Mouse (Mus musculus): ENCODE measurements around the gene Gm20662. TPM values are rescaled to one million over a fixed set of nuclear protein-coding genes. Genes with fewer than 3 reads are reported as not detected.
A peak's percentile ranks its signal among the peaks of the same experiment; 100 is the strongest.

Gene Gm20662
- polyA plus RNA-seq, 1 experiment from 2014 or later, result 0.69 TPM

GRCm38 (mm10) chr9:107982681-107983346 is 13.3 kb upstream of the Gm20662 start, which contains the start of gene Gm20661:
Gene Gm20661, plus strand, starts transcription at chr9:107983058.
- Histone ChIP-seq H3K9me3 (ENCODE audit: control insufficient read depth, low read length) (no peaks in the 10 kb centered on the region), H3K27me3 (replicated peaks; ENCODE audit: control insufficient read depth, insufficient read depth, low read length) (no peaks in the 10 kb centered on the region; the same call in 1 of the 2 replicates), H3K4me1 (replicated peaks; ENCODE audit: control insufficient read depth, insufficient read depth, low read length) (peaks cover 54% of the 10 kb centered on the region), H3K4me3 (ENCODE audit: low read depth, low read length) (peak within 1 kb of the TSS; percentile 83), H3K36me3 (ENCODE audit: control insufficient read depth, insufficient read depth, low read length) (peaks cover 15% of the 10 kb centered on the region), H3K27ac (ENCODE audit: low read depth, low read length) (peak within 1 kb of the TSS; percentile 97), H3K9ac (ENCODE audit: low read depth, low read length) (peak within 1 kb of the TSS; percentile 90), H3K4me2 (peak within 1 kb of the TSS; percentile 89)
- peak; percentile 84 for ATAC-seq (replicated peaks; ENCODE audit: low FRiP score)
- 11% methylated on average over 14 of the region's 14 CpGs for WGBS
- DNase-seq (ENCODE audit: low spot score), result peak; percentile 84

- 14% methylated on average over 4 of the region's 4 CpGs for WGBS
- Histone ChIP-seq H3K4me3 (ENCODE audit: low read depth, low read length) (peak overlapping the region; percentile 83), H3K9ac (ENCODE audit: low read depth, low read length) (peak overlapping the region; percentile 90), H3K27ac (ENCODE audit: low read depth, low read length) (peak overlapping the region; percentile 97), H3K36me3 (ENCODE audit: control insufficient read depth, insufficient read depth, low read length) (peaks cover 15% of the 10 kb centered on the region), H3K4me2 (peak overlapping the region; percentile 89), H3K9me3 (ENCODE audit: control insufficient read depth, low read length) (no peaks in the 10 kb centered on the region), H3K4me1 (replicated peaks; ENCODE audit: control insufficient read depth, insufficient read depth, low read length) (peaks cover 54% of the 10 kb centered on the region), H3K27me3 (replicated peaks; ENCODE audit: control insufficient read depth, insufficient read depth, low read length) (no peaks in the 10 kb centered on the region; the same call in 1 of the 2 replicates)
- peak; percentile 74 for DNase-seq (ENCODE audit: low spot score)
- no peak for ATAC-seq (replicated peaks; ENCODE audit: low FRiP score)
These were observed 12.7 kb upstream of the Gm20662 start for GRCm38 (mm10) chr9:107983421-107983890.

DNA sequence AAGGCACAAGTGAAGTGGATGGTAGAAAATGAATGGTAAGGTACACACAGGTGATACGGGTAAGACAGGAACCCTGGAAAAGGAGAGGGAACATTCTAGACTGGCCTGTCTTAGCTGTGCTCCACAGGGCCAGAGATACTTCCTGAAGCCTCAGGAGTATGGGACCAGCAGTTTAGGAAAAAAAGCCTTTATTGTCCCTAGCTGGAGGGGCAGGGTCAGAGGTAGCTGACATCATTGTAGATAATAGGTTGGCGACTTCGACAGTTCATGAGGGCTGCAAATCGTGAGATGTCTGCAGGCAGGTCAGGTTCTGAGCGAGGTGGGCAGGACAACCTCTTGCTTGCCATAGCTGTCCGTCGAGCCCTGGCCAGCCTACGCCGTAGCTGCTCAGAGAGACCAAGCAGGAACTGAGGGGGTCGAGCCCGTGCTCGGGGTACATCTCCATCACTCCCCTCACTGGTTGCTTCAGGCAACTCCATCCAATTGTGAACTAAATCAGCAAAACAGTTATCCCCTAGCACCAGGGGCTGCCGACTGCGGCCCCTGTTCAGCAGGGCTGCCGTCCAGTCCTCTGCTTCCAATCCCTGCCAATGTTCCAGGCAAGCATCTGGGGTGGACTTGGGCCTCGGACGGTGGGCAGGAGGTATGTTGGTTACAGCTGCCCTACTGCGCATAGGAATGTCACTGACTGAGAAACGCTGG is 11.9 kb upstream of the Gm20662 start:
- peak overlapping the region; percentile 83 for H3K4me3 ChIP-seq (ENCODE audit: low read depth, low read length)
- no peaks in the 10 kb centered on the region for H3K9me3 ChIP-seq (ENCODE audit: control insufficient read depth, low read length)
- H3K36me3 ChIP-seq (ENCODE audit: control insufficient read depth, insufficient read depth, low read length), result peaks cover 11% of the 10 kb centered on the region
- ATAC-seq (replicated peaks; ENCODE audit: low FRiP score) (no peak), DNase-seq (ENCODE audit: low spot score) (peak; percentile 43)
- H3K27me3 ChIP-seq (replicated peaks; ENCODE audit: control insufficient read depth, insufficient read depth, low read length), result no peaks in the 10 kb centered on the region; the same call in 1 of the 2 replicates
- WGBS, result 26% methylated on average over 19 of the region's 19 CpGs
- peak overlapping the region; percentile 90 for H3K9ac ChIP-seq (ENCODE audit: low read depth, low read length)
- H3K4me2 ChIP-seq, result peak overlapping the region; percentile 89
- H3K4me1 ChIP-seq (replicated peaks; ENCODE audit: control insufficient read depth, insufficient read depth, low read length), result peaks cover 54% of the 10 kb centered on the region
- peak overlapping the region; percentile 97 for H3K27ac ChIP-seq (ENCODE audit: low read depth, low read length)

GRCm38 (mm10) chr9:107984754-107985055 is 11.4 kb upstream of the Gm20662 start:
- Histone ChIP-seq H3K4me2 (peak overlapping the region; percentile 89), H3K4me1 (replicated peaks; ENCODE audit: control insufficient read depth, insufficient read depth, low read length) (peaks cover 51% of the 10 kb centered on the region), H3K9ac (ENCODE audit: low read depth, low read length) (peak overlapping the region; percentile 90), H3K27ac (ENCODE audit: low read depth, low read length) (peak overlapping the region; percentile 97), H3K4me3 (ENCODE audit: low read depth, low read length) (peak overlapping the region; percentile 83), H3K27me3 (replicated peaks; ENCODE audit: control insufficient read depth, insufficient read depth, low read length) (no peaks in the 10 kb centered on the region; the same call in 1 of the 2 replicates), H3K36me3 (ENCODE audit: control insufficient read depth, insufficient read depth, low read length) (peaks cover 7% of the 10 kb centered on the region), H3K9me3 (ENCODE audit: control insufficient read depth, low read length) (no peaks in the 10 kb centered on the region)
- ATAC-seq (replicated peaks; ENCODE audit: low FRiP score) (no peak), DNase-seq (ENCODE audit: low spot score) (peak; percentile 38)
- WGBS, result 29% methylated on average over 9 of the region's 9 CpGs

DNA sequence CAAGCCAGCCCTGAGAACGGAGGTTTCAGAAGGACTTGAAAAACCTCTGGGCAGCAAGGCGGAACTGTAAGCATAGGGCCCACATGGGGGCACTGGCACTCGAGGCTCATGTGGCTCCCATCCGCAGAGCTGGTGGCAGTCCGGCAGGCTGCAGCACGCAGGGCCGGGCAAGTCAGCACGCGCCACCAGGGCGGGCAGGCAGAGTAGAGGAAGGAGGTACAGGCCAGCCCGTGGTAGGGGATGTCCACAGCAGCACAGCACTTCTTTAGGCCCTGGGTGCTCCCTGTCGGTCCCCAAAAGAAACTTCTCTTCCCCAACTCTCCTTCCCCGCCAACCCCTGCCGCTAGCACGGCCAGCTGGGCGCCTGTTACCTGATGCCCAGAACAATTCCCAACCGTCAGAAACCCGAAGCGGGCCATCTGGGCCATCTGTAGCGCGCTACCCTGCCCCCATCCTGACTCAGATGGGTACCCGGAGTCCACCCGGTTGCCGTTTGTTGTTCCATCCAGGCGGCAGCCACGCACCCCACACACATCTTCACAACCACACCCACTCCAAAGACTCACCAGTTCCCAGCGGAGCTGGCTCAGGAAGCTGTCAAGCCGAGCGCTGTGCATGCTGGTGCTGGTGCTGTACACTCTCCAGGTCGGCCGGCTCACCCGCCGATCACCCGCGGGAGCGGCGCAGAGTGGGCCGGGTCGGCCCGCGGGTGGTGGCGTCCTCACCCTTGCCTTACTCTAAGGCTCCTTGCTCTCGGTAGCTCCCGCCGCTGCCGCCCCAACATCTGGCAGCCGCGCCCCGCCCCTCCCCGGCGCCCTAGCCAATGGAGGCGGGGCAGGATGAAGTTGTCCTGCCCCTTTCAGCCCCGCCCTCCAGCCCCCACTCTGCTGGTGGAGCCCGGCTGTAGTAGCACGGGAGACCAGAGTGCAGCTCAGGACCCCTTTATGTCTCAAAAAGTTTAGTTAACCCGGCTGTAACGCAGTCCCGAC is 10.7 kb upstream of the Gm20662 start, which contains the start of gene Inka1:
TSS of gene Inka1 (minus strand) at position 749 of the 989 bp plus-strand sequence.
- peak; percentile 71 for ATAC-seq (replicated peaks; ENCODE audit: low FRiP score)
- Histone ChIP-seq H3K4me2 (peak within 1 kb of the TSS; percentile 89), H3K9me3 (ENCODE audit: control insufficient read depth, low read length) (no peaks in the 10 kb centered on the region), H3K4me3 (ENCODE audit: low read depth, low read length) (peak within 1 kb of the TSS; percentile 83), H3K4me1 (replicated peaks; ENCODE audit: control insufficient read depth, insufficient read depth, low read length) (peaks cover 44% of the 10 kb centered on the region), H3K9ac (ENCODE audit: low read depth, low read length) (peak within 1 kb of the TSS; percentile 90), H3K36me3 (ENCODE audit: control insufficient read depth, insufficient read depth, low read length) (0 out of 2 replicates have a peak, but pooled peaks cover 5% of the 10 kb centered on the region), H3K27ac (ENCODE audit: low read depth, low read length) (peak within 1 kb of the TSS; percentile 97), H3K27me3 (replicated peaks; ENCODE audit: control insufficient read depth, insufficient read depth, low read length) (no peaks in the 10 kb centered on the region; the same call in 1 of the 2 replicates)
- WGBS, result under 1% methylated on average over 58 of the region's 58 CpGs
- peak; percentile 95 for DNase-seq (ENCODE audit: low spot score)

DNA sequence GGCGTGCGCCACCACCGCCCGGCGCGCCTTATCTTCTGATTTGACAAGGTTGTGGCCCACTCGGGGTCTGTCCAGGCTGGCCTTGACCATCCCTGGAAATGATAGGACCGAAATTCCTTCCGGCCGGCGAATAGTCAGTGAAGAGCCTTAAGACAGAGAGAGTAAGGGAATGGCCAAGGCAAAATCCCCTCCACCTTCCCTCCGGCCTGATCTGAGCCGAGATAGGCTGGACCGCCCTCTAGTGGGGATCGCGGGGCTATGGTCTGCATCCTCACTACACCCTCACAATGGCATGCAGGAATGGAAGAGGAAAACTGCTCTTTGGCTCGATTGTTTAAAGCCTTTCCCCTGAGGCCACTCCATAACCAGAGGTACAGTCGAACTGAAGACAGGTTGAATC is 9.8 kb upstream of the Gm20662 start:
- Histone ChIP-seq H3K4me2 (peak overlapping the region; percentile 89), H3K27ac (ENCODE audit: low read depth, low read length) (peak overlapping the region; percentile 97; the same call in 1 of the 2 replicates), H3K9ac (ENCODE audit: low read depth, low read length) (peak overlapping the region; percentile 90), H3K36me3 (ENCODE audit: control insufficient read depth, insufficient read depth, low read length) (0 out of 2 replicates have a peak, but pooled peaks cover 5% of the 10 kb centered on the region), H3K9me3 (ENCODE audit: control insufficient read depth, low read length) (no peaks in the 10 kb centered on the region), H3K4me1 (replicated peaks; ENCODE audit: control insufficient read depth, insufficient read depth, low read length) (peaks cover 35% of the 10 kb centered on the region), H3K27me3 (replicated peaks; ENCODE audit: control insufficient read depth, insufficient read depth, low read length) (no peaks in the 10 kb centered on the region; the same call in 1 of the 2 replicates), H3K4me3 (ENCODE audit: low read depth, low read length) (peak overlapping the region; percentile 83)
- WGBS, result 1% methylated on average over 18 of the region's 18 CpGs
- DNase-seq (ENCODE audit: low spot score) (peak; percentile 79), ATAC-seq (replicated peaks; ENCODE audit: low FRiP score) (no peak; the same call in 1 of the 2 replicates)

DNA sequence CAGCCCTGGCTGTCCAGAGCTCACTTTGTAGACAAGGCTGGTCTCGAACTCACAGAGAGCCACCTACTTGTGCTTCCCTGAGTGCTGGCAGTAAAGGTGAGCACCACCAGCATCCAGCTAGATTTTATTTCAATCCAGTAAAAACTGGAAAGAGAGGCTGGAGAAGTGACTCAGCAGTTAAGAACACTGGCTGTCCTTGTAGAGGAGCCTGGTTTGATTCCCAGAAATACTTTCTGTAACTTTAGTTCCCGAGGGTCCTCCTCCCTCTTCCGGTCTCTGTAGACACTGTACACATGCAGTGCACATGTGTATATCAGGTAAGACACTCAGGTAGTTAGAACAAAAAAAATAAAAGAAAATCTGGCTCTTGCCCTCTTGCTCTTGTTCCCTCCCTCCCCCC is 8.2 kb upstream of the Gm20662 start:
- Histone ChIP-seq H3K27me3 (replicated peaks; ENCODE audit: control insufficient read depth, insufficient read depth, low read length) (no peaks in the 10 kb centered on the region; the same call in 1 of the 2 replicates), H3K4me3 (ENCODE audit: low read depth, low read length) (no peak overlapping the region), H3K9ac (ENCODE audit: low read depth, low read length) (no peak overlapping the region), H3K27ac (ENCODE audit: low read depth, low read length) (no peak overlapping the region), H3K36me3 (ENCODE audit: control insufficient read depth, insufficient read depth, low read length) (0 out of 2 replicates have a peak, but pooled peaks cover 5% of the 10 kb centered on the region), H3K9me3 (ENCODE audit: control insufficient read depth, low read length) (no peaks in the 10 kb centered on the region), H3K4me1 (replicated peaks; ENCODE audit: control insufficient read depth, insufficient read depth, low read length) (peaks cover 20% of the 10 kb centered on the region), H3K4me2 (no peak overlapping the region)
- 71% methylated on average over 3 of the region's 3 CpGs for WGBS
- DNase-seq (ENCODE audit: low spot score) (no peak), ATAC-seq (replicated peaks; ENCODE audit: low FRiP score) (no peak)

GRCm38 (mm10) chr9:107992197-107992596 is 4.0 kb upstream of the Gm20662 start, which contains the start of gene Cdhr4:
Gene Cdhr4, plus strand, starts transcription at chr9:107992497.
- Histone ChIP-seq H3K27ac (ENCODE audit: low read depth, low read length) (no peak within 1 kb of the TSS), H3K36me3 (ENCODE audit: control insufficient read depth, insufficient read depth, low read length) (no peaks in the 10 kb centered on the region), H3K9me3 (ENCODE audit: control insufficient read depth, low read length) (no peaks in the 10 kb centered on the region), H3K27me3 (replicated peaks; ENCODE audit: control insufficient read depth, insufficient read depth, low read length) (no peaks in the 10 kb centered on the region; the same call in 1 of the 2 replicates), H3K9ac (ENCODE audit: low read depth, low read length) (no peak within 1 kb of the TSS), H3K4me1 (replicated peaks; ENCODE audit: control insufficient read depth, insufficient read depth, low read length) (peaks cover 3% of the 10 kb centered on the region), H3K4me3 (ENCODE audit: low read depth, low read length) (no peak within 1 kb of the TSS), H3K4me2 (no peak within 1 kb of the TSS)
- DNase-seq (ENCODE audit: low spot score) (no peak), ATAC-seq (replicated peaks; ENCODE audit: low FRiP score) (no peak)
- 60% methylated on average over 2 of the region's 2 CpGs for WGBS
